Mouse (Mus musculus): Measurements from ENCODE around the gene Derl2.

GRCm38 (mm10) chr11:71001167-71001566 lies 18.5 kb downstream of the Derl2 start:
- TF ChIP-seq CTCF (IDR thresholded peaks at IDR 0.05; ENCODE audit: extremely low read depth, insufficient read depth, low read length) (no peak), POLR2A (IDR thresholded peaks at IDR 0.05; ENCODE audit: extremely low read depth, insufficient read depth, low read length) (no peak)
